Mouse (Mus musculus): ENCODE results near the gene D730048I06Rik. TPM values are rescaled to one million over a fixed set of nuclear protein-coding genes. Genes with fewer than 3 reads are reported as not detected.
"Not testable (repeated sequence)": the region's sequence is repeated elsewhere in the genome, so short reads cannot be mapped to it uniquely, and the experiment has no call there.

Gene D730048I06Rik
- polyA plus RNA-seq (2015; fragmentation: Nextera tagmentation; extraction: Ambion mirVana) = not detected in 2 replicates

DNA sequence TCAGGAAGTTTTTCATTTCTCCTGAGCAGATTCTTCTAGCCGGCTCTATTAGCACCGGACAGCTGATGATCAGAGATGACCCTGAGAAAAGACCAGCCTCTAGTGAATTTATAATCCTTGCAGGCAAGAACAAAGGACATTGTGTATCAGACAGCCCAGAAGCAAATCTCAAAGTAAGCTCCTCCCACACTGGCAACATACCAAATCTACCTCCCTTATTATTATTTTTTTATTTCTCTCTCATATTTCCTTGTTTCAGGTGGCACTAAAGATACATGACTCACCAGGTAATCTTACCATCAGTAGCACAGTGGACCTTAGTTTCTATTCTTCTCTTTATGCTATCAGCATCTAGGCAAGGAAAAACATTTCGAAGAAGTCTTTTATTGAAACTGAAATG, at the start of gene D730048I06Rik, which contains the start of gene Gm27235:
D730048I06Rik (minus strand) TSS at position 112 of the 400 bp plus-strand sequence.
Gm27235 (minus strand) TSS at position 101 of the 400 bp plus-strand sequence.
- 67% methylated on average over 3 of the region's 3 CpGs for WGBS (ENCODE audit: insufficient replicate concordance)
- H3K9ac ChIP-seq = no peak within 1 kb of the TSS
- no peak within 1 kb of the TSS for H3K4me2 ChIP-seq
- H3K4me3 ChIP-seq (replicated peaks) = no peak within 1 kb of the TSS
- no peaks in the 10 kb centered on the region for H3K4me1 ChIP-seq (replicated peaks)
- H3K27me3 ChIP-seq = no peaks in the 10 kb centered on the region
- H3K36me3 ChIP-seq (replicated peaks) = no peaks in the 10 kb centered on the region
- no peaks in the 10 kb centered on the region for H3K9me3 ChIP-seq (replicated peaks)
- H3K27ac ChIP-seq (replicated peaks) = no peak within 1 kb of the TSS
- ATAC-seq (ENCODE audit: insufficient read depth) = no peak

- H3K4me1 ChIP-seq (replicated peaks); H3K9me3 ChIP-seq (replicated peaks); H3K4me3 ChIP-seq (replicated peaks); H3K27me3 ChIP-seq; ATAC-seq (ENCODE audit: insufficient read depth); H3K9ac ChIP-seq; H3K36me3 ChIP-seq (replicated peaks); H3K4me2 ChIP-seq; H3K27ac ChIP-seq (replicated peaks): not testable (repeated sequence)
- 86% methylated on average over 15 of the region's 15 CpGs for WGBS (ENCODE audit: insufficient replicate concordance)
Observed at GRCm38 (mm10) chr9:35817881-35818280, 28.0 kb upstream of the D730048I06Rik start.

- Histone ChIP-seq H3K4me1 (replicated peaks) (no peaks in the 10 kb centered on the region), H3K27me3 (no peaks in the 10 kb centered on the region), H3K4me3 (replicated peaks) (no peak overlapping the region), H3K36me3 (replicated peaks) (no peaks in the 10 kb centered on the region), H3K4me2 (no peak overlapping the region), H3K9ac (no peak overlapping the region), H3K9me3 (replicated peaks) (no peaks in the 10 kb centered on the region), H3K27ac (replicated peaks) (no peak overlapping the region)
- ATAC-seq (ENCODE audit: insufficient read depth) = no peak
Observed at GRCm38 (mm10) chr9:35798146-35798545, 8.2 kb upstream of the D730048I06Rik start.

GRCm38 (mm10) chr9:35778009-35778408, 11.9 kb downstream of the D730048I06Rik start, which contains the start of gene Gm17727:
TSS of gene Gm17727 (minus strand) at chr9:35778109.
- H3K27ac ChIP-seq (replicated peaks) = no peak within 1 kb of the TSS
- WGBS (ENCODE audit: insufficient replicate concordance) = 42% methylated on average over 3 of the region's 3 CpGs
- H3K4me1 ChIP-seq (replicated peaks) = no peaks in the 10 kb centered on the region
- H3K36me3 ChIP-seq (replicated peaks) = no peaks in the 10 kb centered on the region
- no peak within 1 kb of the TSS for H3K4me2 ChIP-seq
- H3K9ac ChIP-seq = no peak within 1 kb of the TSS
- H3K27me3 ChIP-seq = no peaks in the 10 kb centered on the region
- no peaks in the 10 kb centered on the region for H3K9me3 ChIP-seq (replicated peaks)
- ATAC-seq (ENCODE audit: insufficient read depth) = no peak
- no peak within 1 kb of the TSS for H3K4me3 ChIP-seq (replicated peaks)

DNA sequence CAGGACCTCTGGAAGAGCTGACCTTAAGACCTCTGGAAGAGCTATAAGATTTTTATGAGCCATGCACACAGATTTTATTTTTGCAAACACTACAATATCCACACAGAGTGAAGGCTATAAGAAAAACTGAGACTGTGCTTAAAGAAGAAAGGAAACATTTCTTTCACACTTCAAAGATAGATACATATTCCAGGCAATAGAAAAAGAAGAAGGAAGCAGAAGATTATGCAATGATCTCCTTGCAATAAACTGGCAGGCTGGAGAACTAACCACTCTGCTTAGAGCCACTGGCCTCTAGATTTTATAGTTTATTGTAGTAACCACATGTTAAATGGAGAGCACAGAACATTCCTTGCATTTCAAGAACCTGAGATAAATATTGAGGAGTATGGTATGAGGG, 33.1 kb downstream of the D730048I06Rik start:
- H3K9me3 ChIP-seq (replicated peaks) = no peaks in the 10 kb centered on the region
- H3K4me1 ChIP-seq (replicated peaks) = no peaks in the 10 kb centered on the region
- H3K27ac ChIP-seq (replicated peaks) = no peak overlapping the region
- H3K4me2 ChIP-seq = no peak overlapping the region
- no peak overlapping the region for H3K4me3 ChIP-seq (replicated peaks)
- H3K9ac ChIP-seq = no peak overlapping the region
- H3K27me3 ChIP-seq = no peaks in the 10 kb centered on the region
- H3K36me3 ChIP-seq (replicated peaks) = no peaks in the 10 kb centered on the region
- ATAC-seq (ENCODE audit: insufficient read depth) = no peak

- Histone ChIP-seq H3K4me2 (no peak within 1 kb of the TSS), H3K9me3 (replicated peaks) (no peaks in the 10 kb centered on the region; the same call in 1 of the 2 replicates), H3K27ac (replicated peaks) (no peak within 1 kb of the TSS), H3K9ac (no peak within 1 kb of the TSS), H3K4me1 (replicated peaks) (no peaks in the 10 kb centered on the region), H3K27me3 (no peaks in the 10 kb centered on the region), H3K36me3 (replicated peaks) (no peaks in the 10 kb centered on the region), H3K4me3 (replicated peaks) (no peak within 1 kb of the TSS)
- ATAC-seq (ENCODE audit: insufficient read depth) = no peak
Observed at GRCm38 (mm10) chr9:35740749-35741148, 49.2 kb downstream of the D730048I06Rik start, which contains the start of gene Gm17677. TSS of gene Gm17677 (plus strand) at chr9:35741049.

Other genes with a start within 250 kb of the D730048I06Rik start
- gene Ddx25, start 231.6 kb downstream of the D730048I06Rik start, polyA plus RNA-seq (2015; fragmentation: Nextera tagmentation; extraction: Ambion mirVana) = 0.14 and 0.16 TPM in 2 replicates
- 6.0 and 6.4 TPM in 2 replicates for gene Pus3, start 231.5 kb downstream of the D730048I06Rik start, polyA plus RNA-seq (2015; fragmentation: Nextera tagmentation; extraction: Ambion mirVana)
- gene Pate2, start 219.8 kb downstream of the D730048I06Rik start, polyA plus RNA-seq (2015; fragmentation: Nextera tagmentation; extraction: Ambion mirVana) = 0.09 and 0.26 TPM in 2 replicates
- 8.9 TPM in 2 replicates for gene Hyls1, start 219.7 kb downstream of the D730048I06Rik start, polyA plus RNA-seq (2015; fragmentation: Nextera tagmentation; extraction: Ambion mirVana)
- gene Pate4, start 178.2 kb downstream of the D730048I06Rik start, polyA plus RNA-seq (2015; fragmentation: Nextera tagmentation; extraction: Ambion mirVana) = not detected in 2 replicates
- gene Pate3, start 141.9 kb downstream of the D730048I06Rik start, polyA plus RNA-seq (2015; fragmentation: Nextera tagmentation; extraction: Ambion mirVana) = not detected in 2 replicates
- not detected in 2 replicates for gene Pate1, start 102.7 kb downstream of the D730048I06Rik start, polyA plus RNA-seq (2015; fragmentation: Nextera tagmentation; extraction: Ambion mirVana)
- not detected in 2 replicates for gene Gm17677, start 49.1 kb downstream of the D730048I06Rik start, polyA plus RNA-seq (2015; fragmentation: Nextera tagmentation; extraction: Ambion mirVana)
- not detected in 2 replicates for gene Gm17727, start 12.0 kb downstream of the D730048I06Rik start, polyA plus RNA-seq (2015; fragmentation: Nextera tagmentation; extraction: Ambion mirVana)
- not detected in 2 replicates for gene Gm27235, start within 50 bp of the D730048I06Rik start, polyA plus RNA-seq (2015; fragmentation: Nextera tagmentation; extraction: Ambion mirVana)
- gene 9230110F15Rik, start 54.0 kb upstream of the D730048I06Rik start, polyA plus RNA-seq (2015; fragmentation: Nextera tagmentation; extraction: Ambion mirVana) = not detected in 2 replicates
- gene 9230113P08Rik, start 118.3 kb upstream of the D730048I06Rik start, polyA plus RNA-seq (2015; fragmentation: Nextera tagmentation; extraction: Ambion mirVana) = not detected in 2 replicates